Mouse (Mus musculus) erythroblast, embryonic 14.5 days (primary cell): ENCODE results near the gene Tdrd5.

ENCODE experiments used
- GATA1 ChIP-seq: IDR thresholded peaks from 2 replicates; pipeline ENCODE4 v1.6.1; 2012; ENCODE audit warnings: low read length, inconsistent platforms, mixed read lengths
- TAL1 ChIP-seq: IDR thresholded peaks from 3 replicates; pipeline ENCODE4 v1.6.1; 2012; ENCODE audit warnings: low read length, inconsistent platforms, mixed read lengths

DNA sequence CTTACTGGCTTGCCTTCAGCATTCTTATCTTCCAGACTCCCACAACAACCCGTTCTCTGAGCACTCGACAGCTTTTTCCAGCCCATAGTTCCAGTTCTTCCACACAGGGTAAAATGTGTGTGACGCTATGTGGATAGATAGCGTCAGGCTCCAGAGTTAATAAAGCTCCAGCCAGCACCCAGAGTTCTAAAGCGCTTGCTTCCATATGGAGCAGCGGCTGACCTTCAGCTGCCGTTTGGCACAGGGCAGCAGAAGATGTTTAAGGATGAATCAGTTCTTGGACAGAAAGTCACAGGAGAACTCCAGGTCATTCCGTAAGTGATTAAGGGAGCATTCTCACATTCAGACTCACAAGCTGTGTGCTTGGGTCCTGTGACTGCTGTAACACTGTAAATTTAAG lies 85.5 kb downstream of the Tdrd5 start:
- no peak for TF ChIP-seq TAL1
- no peak for TF ChIP-seq GATA1
